ENCODE assay signal across 9 mouse cellular contexts in the genomic region with DNA sequence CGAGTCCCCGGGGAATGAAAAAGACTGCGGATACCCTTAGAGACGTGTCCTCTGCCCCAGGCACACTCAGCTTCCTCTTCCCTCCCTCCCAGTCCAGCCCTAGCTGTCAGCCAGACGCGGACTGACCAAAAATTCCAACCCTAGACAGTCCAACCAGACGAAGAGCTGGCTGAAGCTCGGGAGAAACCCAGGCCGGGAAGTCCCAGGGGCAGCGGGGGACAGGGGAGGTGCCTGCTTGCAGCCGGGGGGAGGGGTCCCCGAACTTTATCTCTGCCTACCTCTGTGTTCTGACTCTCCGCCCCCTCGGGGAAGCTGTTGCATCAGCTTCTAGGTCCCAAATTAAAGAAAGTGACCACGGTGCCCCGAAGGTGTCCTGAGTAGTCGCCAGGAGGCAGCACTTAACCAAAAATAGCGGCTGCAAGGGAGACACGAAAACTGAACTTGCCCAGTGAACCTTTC. TPM values are rescaled to one million over a fixed set of nuclear protein-coding genes. Genes with fewer than 3 reads are reported as not detected.
DNase-seq lines count a peak whose midpoint lies in the region; ATAC-seq and TF ChIP-seq lines count a peak whose summit lies in the region.
"Had no signal": no experiment of that assay in that cellular context is flagged by ENCODE, and none has a peak within 500 bp of the region (broad histone marks: within the 10 kb centered on the region; RNA-seq: fewer than 3 reads in every experiment).

TSS of gene Slc7a7 (minus strand) at position 158 of the 459 bp plus-strand sequence.

- no peak for TF ChIP-seq POLR2A in bone marrow macrophage, adult 2 months (IDR thresholded peaks at IDR 0.05; ENCODE audit: borderline replicate concordance, low read depth, low read length)

- intact Hi-C loops in gastrocnemius, postnatal 14 days (cut with DNase I; ENCODE audit: low total_unique reads), result no loop called here
- intact Hi-C loops in gastrocnemius, postnatal 36 days (cut with DNase I), result loop anchor here (2.0 to 5.0 kb wide), 2 partner anchors 31 to 40 kb away; no protein-coding TSS in a partner anchor

- no peak within 1 kb of the TSS for H3K27ac ChIP-seq in bone marrow macrophage, adult 2 months (ENCODE audit: insufficient read depth, low read depth, low read length)
- H3K27ac ChIP-seq in heart, postnatal 0 days (ENCODE audit: low read depth), result no peak within 1 kb of the TSS
- no peak within 1 kb of the TSS for H3K27ac ChIP-seq in liver, embryonic 14.5 days

- no peak within 1 kb of the TSS for H3K9ac ChIP-seq in heart, postnatal 0 days (replicated peaks; ENCODE audit: low read depth, low read length)
- peak within 1 kb of the TSS; percentile 47 for H3K9ac ChIP-seq in liver, embryonic 14.5 days (replicated peaks)

- peaks cover 4% of the 10 kb centered on the region for H3K4me1 ChIP-seq in bone marrow macrophage, adult 2 months (ENCODE audit: control insufficient read depth, insufficient read depth, low read length)
- peaks cover 7% of the 10 kb centered on the region; the same call in 1 of the 2 replicates for H3K4me1 ChIP-seq in heart, postnatal 0 days (ENCODE audit: control insufficient read depth, insufficient read depth)
- peaks cover 0 to 16% of the 10 kb centered on the region in 2 experiments; a peak in 3 of 4 replicates for H3K4me1 ChIP-seq in liver, embryonic 14.5 days (replicated peaks; ENCODE audit: control insufficient read depth in 2 of 2, insufficient read depth in 2 of 2, low read length in 1 of 2)

- H3K4me2 ChIP-seq in heart, postnatal 0 days (ENCODE audit: low read depth, low read length), result peak within 1 kb of the TSS; percentile 32
- peak within 1 kb of the TSS; percentile 55 for H3K4me2 ChIP-seq in liver, embryonic 14.5 days (ENCODE audit: low read depth)

- no peaks in the 10 kb centered on the region for H3K9me3 ChIP-seq in heart, postnatal 0 days (replicated peaks; ENCODE audit: control insufficient read depth, low read length)
- H3K9me3 ChIP-seq in liver, embryonic 14.5 days (ENCODE audit: control insufficient read depth, low read length), result no peaks in the 10 kb centered on the region

- no peaks in the 10 kb centered on the region for H3K36me3 ChIP-seq in heart, postnatal 0 days (replicated peaks; ENCODE audit: control insufficient read depth, insufficient read depth, low read length)
- no peaks in the 10 kb centered on the region for H3K36me3 ChIP-seq in liver, embryonic 14.5 days (replicated peaks; ENCODE audit: control insufficient read depth, insufficient read depth, low read depth)

- no peak for TF ChIP-seq EP300 in heart, postnatal 0 days (IDR thresholded peaks at IDR 0.05; ENCODE audit: low read depth)
- no peak for TF ChIP-seq EP300 in liver, embryonic 14.5 days (IDR thresholded peaks at IDR 0.05; ENCODE audit: low read depth)

- peak; percentile 36; the same call in 1 of the 2 replicates for ATAC-seq in heart, postnatal 0 days (ENCODE audit: insufficient read depth, low read depth)
- peak; percentile 61 for ATAC-seq in liver, embryonic 14.5 days (ENCODE audit: insufficient read depth)

- TF ChIP-seq CTCF in bone marrow macrophage, adult 2 months (IDR thresholded peaks at IDR 0.05; ENCODE audit: low read depth, low read length), result peak; percentile 39; the same call in 1 of the 2 replicates
- TF ChIP-seq CTCF in heart, postnatal 0 days (IDR thresholded peaks at IDR 0.05; ENCODE audit: low read depth), result peak; percentile 36
- TF ChIP-seq CTCF in liver, embryonic 14.5 days (IDR thresholded peaks at IDR 0.05; ENCODE audit: low read depth), result peak; percentile 70

- peak; percentile 32 for DNase-seq in gastrocnemius, postnatal 14 days
- no peak for DNase-seq in gastrocnemius, postnatal 36 days
- peak; percentile 51 for DNase-seq in heart, postnatal 0 days (ENCODE audit: low spot score)
- peak; percentile 52 to 69 (median 57) for DNase-seq in liver, embryonic 14.5 days (ENCODE audit: low read depth in 3 of 3, low spot score in 3 of 3)
- DNase-seq in spleen, postnatal 4 days (ENCODE audit: low spot score in 2 of 2), result peak; percentile 62 to 79
- DNase-seq in cerebellum, postnatal 36 days, result no peak
- no peak for DNase-seq in thymus, postnatal 14 days

- H3K27me3 ChIP-seq in heart, postnatal 0 days (ENCODE audit: control insufficient read depth, insufficient read depth, low read length), result no peaks in the 10 kb centered on the region
- H3K27me3 ChIP-seq in liver, embryonic 14.5 days (ENCODE audit: control insufficient read depth, insufficient read depth, low read length), result no peaks in the 10 kb centered on the region

- H3K4me3 ChIP-seq in bone marrow macrophage, adult 2 months (ENCODE audit: insufficient read depth, low read length), result no peak within 1 kb of the TSS
- peak within 1 kb of the TSS; percentile 6; the same call in 1 of the 2 replicates for H3K4me3 ChIP-seq in heart, postnatal 0 days (ENCODE audit: low read depth, low read length)
- peak within 1 kb of the TSS; percentile 23 to 39 for H3K4me3 ChIP-seq in liver, embryonic 14.5 days (ENCODE audit: insufficient read depth in 1 of 2, low read depth in 2 of 2, low read length in 2 of 2)
- H3K4me3 ChIP-seq: myocyte had no signal

- 4% methylated on average over 19 of the region's 19 CpGs for WGBS in heart, postnatal 0 days
- 3% methylated on average over 19 of the region's 19 CpGs for WGBS in liver, embryonic 14.5 days (ENCODE audit: insufficient replicate concordance)

RNA-seq across cellular contexts. Expression of gene Slc7a7, which starts in this region (rescaled TPM):
- 1 to 10 TPM; 2.9 to 3.4 TPM for total RNA-seq in gastrocnemius, postnatal 14 days (2021)
- 1 to 10 TPM in 1 of 2 experiments, under 1 TPM in 1; 0.97 to 1.5 TPM for total RNA-seq in gastrocnemius, postnatal 36 days (2021)
- 30.9 and 32.7 TPM in 2 replicates for polyA plus RNA-seq in bone marrow macrophage, adult 2 months (2012; ENCODE audit: insufficient read depth, insufficient read length, missing spikeins)
- 11.3 and 16.6 TPM in 2 replicates for total RNA-seq in heart, postnatal 0 days (2014; rRNA removed; ENCODE audit: low replicate concordance)
- polyA plus RNA-seq in heart, postnatal 0 days (2015; fragmentation: Nextera tagmentation; extraction: Ambion mirVana), result 6.7 and 8.9 TPM in 2 replicates
- 7.8 and 8.7 TPM in 2 replicates for polyA plus RNA-seq in liver, embryonic 14.5 days (2012; rRNA removed)
- 4.9 and 6.2 TPM in 2 replicates for polyA plus RNA-seq in liver, embryonic 14.5 days (2014; fragmentation: Nextera tagmentation; extraction: Ambion mirVana)

Comparison
In these comparisons a context has a peak if more than half of its experiments do, and no peak if none do; other contexts are left out.
1. DNase-seq: peak in gastrocnemius, postnatal 14 days (single experiment), heart, postnatal 0 days (single experiment), liver, embryonic 14.5 days (3 of 3) and spleen, postnatal 4 days (2 of 2); none in gastrocnemius, postnatal 36 days (0 of 2), cerebellum, postnatal 36 days (0 of 2) and thymus, postnatal 14 days (single experiment).
2. Peak in every context shown above with its lines, with median percentiles within 50 percentile points of each other: CTCF ChIP-seq.